Comparison of ENCODE assay signal across 8 mouse cellular contexts in genomic region chr1:59487651-59488051, GRCm38 (mm10). TPM values are rescaled to one million over a fixed set of nuclear protein-coding genes. Genes with fewer than 3 reads are reported as not detected.
A peak's percentile ranks its signal among the peaks of the same experiment; 100 is the strongest.
DNase-seq lines count a peak whose midpoint lies in the region; ATAC-seq and TF ChIP-seq lines count a peak whose summit lies in the region.

No protein-coding gene starts in this region.

- peak overlapping the region; percentile 87 for H3K27ac ChIP-seq in cerebellum, adult 2 months (ENCODE audit: insufficient read depth, low read length)

- no peak for TF ChIP-seq CTCF in cerebellum, adult 2 months (IDR thresholded peaks at IDR 0.05; ENCODE audit: borderline replicate concordance, insufficient read depth, low read depth, low read length)

- peak; percentile 67 to 68 for DNase-seq in cerebellum, adult 2 months
- no peak for DNase-seq in cerebellum, postnatal 4 days (ENCODE audit: low spot score in 2 of 2)
- peak; percentile 24 to 47 for DNase-seq in heart, adult 9 months (ENCODE audit: low spot score in 2 of 2)
- DNase-seq in kidney, adult 9 months, result peak; percentile 67
- DNase-seq in lung, postnatal 36 days, result peak; percentile 58
- DNase-seq in yolk sac, embryonic 10.5 days (ENCODE audit: low spot score), result peak; percentile 78
- no peak for DNase-seq in spleen, adult 12 weeks (ENCODE audit: low spot score)

- 9% methylated on average over 10 of the region's 10 CpGs for WGBS in cerebellum, adult 2 months

- peaks cover 21% of the 10 kb centered on the region for H3K4me1 ChIP-seq in cerebellum, adult 2 months (ENCODE audit: control insufficient read depth, insufficient read depth, low read length)

- H3K27me3 ChIP-seq in cerebellum, adult 2 months (ENCODE audit: control insufficient read depth, insufficient read depth, low read length), result no peaks in the 10 kb centered on the region

- peak; percentile 36 for ATAC-seq in common myeloid progenitor, adult 5-6 weeks (replicated peaks; ENCODE audit: low read depth, poor library complexity, severe bottlenecking)

- peak overlapping the region; percentile 58 for H3K4me3 ChIP-seq in cerebellum, adult 2 months (replicated peaks; ENCODE audit: insufficient read depth, low read depth, low read length)

- TF ChIP-seq POLR2A in cerebellum, adult 2 months (IDR thresholded peaks at IDR 0.05; ENCODE audit: borderline replicate concordance, insufficient read depth, low read length), result no peak

RNA-seq across cellular contexts. Expression of gene Fzd7, which starts 5.4 kb away (rescaled TPM):
- polyA plus RNA-seq in cerebellum, adult 2 months (2012; rRNA removed), result 25.0 and 28.1 TPM in 2 replicates
- total RNA-seq in common myeloid progenitor, adult 5-6 weeks (2017), result 11.1 and 11.4 TPM in 2 replicates

RNA-seq across cellular contexts. Expression of gene Gm973, which starts 28.4 kb away (rescaled TPM):
- 4.7 and 5.7 TPM in 2 replicates for polyA plus RNA-seq in cerebellum, adult 2 months (2012; rRNA removed)
- 5.3 and 7.8 TPM in 2 replicates for total RNA-seq in common myeloid progenitor, adult 5-6 weeks (2017)

Comparison
In these comparisons a context has a peak if more than half of its experiments do, and no peak if none do; other contexts are left out.
1. DNase-seq: peak in cerebellum, adult 2 months (2 of 2), heart, adult 9 months (2 of 2), kidney, adult 9 months (single experiment), lung, postnatal 36 days (single experiment) and yolk sac, embryonic 10.5 days (single experiment); none in cerebellum, postnatal 4 days (0 of 2) and spleen, adult 12 weeks (single experiment).